Mouse (Mus musculus) midbrain, postnatal 0 days (tissue): ENCODE measurements at regions not wholly inside any gene's neighbourhood (a gene's known extent, or its start where the extent isn't known, plus 50 kb on each side); places are given as distances from the start of the nearest gene placed in this dataset.

Experiments used
- ATAC-seq: fragments of 200-750 bp; cut with Nextera tagmentation; 2 replicates; pipeline ENCODE4 v1.8.0; 2017; ENCODE audit warnings: moderate number of reproducible peaks, mild to moderate bottlenecking, moderate TSS enrichment, moderate library complexity; ENCODE audit not compliant: low FRiP score
- DNase-seq: peaks from one replicate; pipeline ENCODE4 v3.0.0-alpha.2; 2015; ENCODE audit warnings: low spot score
- H3K27ac ChIP-seq: fragments of 300-500 bp; sonication (generic); 2 replicates; pipeline ENCODE4 v1.5.1; 2014; ENCODE audit warnings: low read depth, mild to moderate bottlenecking, low read length, mixed read lengths
- H3K27me3 ChIP-seq: fragments of 300-500 bp; sonication (generic); 2 replicates; pipeline ENCODE4 v1.6.1; 2014; ENCODE audit warnings: low read length, control low read depth, mixed read lengths; ENCODE audit not compliant: insufficient read depth
- H3K36me3 ChIP-seq: fragments of 300-500 bp; sonication (generic); 2 replicates; pipeline ENCODE4 v1.6.1; 2014; ENCODE audit warnings: low read length, control low read depth, mixed read lengths; ENCODE audit not compliant: insufficient read depth
- H3K4me1 ChIP-seq: fragments of 300-500 bp; sonication (generic); 2 replicates; pipeline ENCODE4 v1.6.1; 2014; ENCODE audit warnings: mild to moderate bottlenecking, control low read depth, antibody characterized with exemption, low read length, mixed read lengths; ENCODE audit not compliant: insufficient read depth
- H3K4me2 ChIP-seq: fragments of 300-500 bp; sonication (generic); 2 replicates; pipeline ENCODE4 v1.6.1; 2014; ENCODE audit warnings: low read depth, mild to moderate bottlenecking, low read length, mixed read lengths; ENCODE audit not compliant: poor library complexity, severe bottlenecking
- H3K4me3 ChIP-seq: fragments of 300-500 bp; sonication (generic); 2 replicates; pipeline ENCODE4 v1.5.1; 2014; ENCODE audit warnings: low read depth, mild to moderate bottlenecking, low read length, moderate library complexity
- H3K9ac ChIP-seq: fragments of 300-500 bp; sonication (generic); replicated peaks from 2 replicates; pipeline ENCODE4 v1.6.1; 2014; ENCODE audit warnings: mild to moderate bottlenecking, low read length, moderate library complexity, mixed read lengths; ENCODE audit not compliant: poor library complexity, severe bottlenecking
- H3K9me3 ChIP-seq: fragments of 300-500 bp; sonication (generic); 2 replicates; pipeline ENCODE4 v1.6.1; 2016; ENCODE audit warnings: low read length, control low read depth
- CTCF ChIP-seq: IDR thresholded peaks from 2 replicates; pipeline ENCODE4 v1.5.1; 2016; ENCODE audit warnings: antibody characterized with exemption, mild to moderate bottlenecking
- WGBS: fragments of 180-500 bp; shearing (Covaris S2); extraction: QIAGEN DNeasy Blood & Tissue Kit; methylation state at CpG from one replicate; pipeline ENCODE4 v1.1.7; 2014; 5-methylcytosine and 5-hydroxymethylcytosine counted together

GRCm38 (mm10) chr1:90374517-90374916 lies 170.7 kb downstream of the Ackr3 start:
- H3K27ac ChIP-seq = no peak overlapping the region
- no peak overlapping the region for H3K4me2 ChIP-seq
- WGBS = 54% methylated on average over 12 of the region's 12 CpGs
- H3K27me3 ChIP-seq = no peaks in the 10 kb centered on the region
- DNase-seq (peak; percentile 22), ATAC-seq (no peak; the same call in 1 of the 2 replicates)
- H3K9ac ChIP-seq = no peak overlapping the region
- H3K4me3 ChIP-seq = no peak overlapping the region
- TF ChIP-seq CTCF = no peak
- H3K36me3 ChIP-seq = no peaks in the 10 kb centered on the region
- H3K4me1 ChIP-seq = no peaks in the 10 kb centered on the region; the same call in 1 of the 2 replicates
- H3K9me3 ChIP-seq = no peaks in the 10 kb centered on the region

GRCm38 (mm10) chr1:90380034-90380705 lies 176.4 kb downstream of the Ackr3 start:
- no peak overlapping the region for H3K27ac ChIP-seq

GRCm38 (mm10) chr1:90382941-90383470 lies 179.2 kb downstream of the Ackr3 start:
- 83% methylated on average over 11 of the region's 11 CpGs for WGBS
- H3K4me2 ChIP-seq = no peak overlapping the region
- ATAC-seq = no peak

More at GRCm38 (mm10) chr1:90380034-90380705, 176.4 kb downstream of the Ackr3 start:
- no peak for ATAC-seq
- no peaks in the 10 kb centered on the region for H3K27me3 ChIP-seq
- TF ChIP-seq CTCF = no peak
- H3K4me1 ChIP-seq = no peaks in the 10 kb centered on the region
- H3K4me2 ChIP-seq = no peak overlapping the region
- H3K9me3 ChIP-seq = no peaks in the 10 kb centered on the region
- WGBS = 86% methylated on average over 9 of the region's 9 CpGs
- H3K4me3 ChIP-seq = no peak overlapping the region
- no peaks in the 10 kb centered on the region for H3K36me3 ChIP-seq
- H3K9ac ChIP-seq = no peak overlapping the region
- no peak for DNase-seq

GRCm38 (mm10) chr1:90385024-90385423 lies 181.2 kb downstream of the Ackr3 start:
- Histone ChIP-seq H3K9ac (no peak overlapping the region), H3K27ac (no peak overlapping the region), H3K9me3 (no peaks in the 10 kb centered on the region), H3K27me3 (no peaks in the 10 kb centered on the region), H3K4me3 (no peak overlapping the region), H3K4me1 (no peaks in the 10 kb centered on the region), H3K36me3 (no peaks in the 10 kb centered on the region), H3K4me2 (no peak overlapping the region)
- DNase-seq (no peak), ATAC-seq (no peak)
- 87% methylated on average over 4 of the region's 4 CpGs for WGBS
- no peak for TF ChIP-seq CTCF

More at GRCm38 (mm10) chr1:90382941-90383470, 179.2 kb downstream of the Ackr3 start:
- TF ChIP-seq CTCF = no peak
- no peaks in the 10 kb centered on the region for H3K36me3 ChIP-seq
- no peaks in the 10 kb centered on the region for H3K4me1 ChIP-seq
- no peak overlapping the region for H3K9ac ChIP-seq
- no peaks in the 10 kb centered on the region for H3K9me3 ChIP-seq
- no peaks in the 10 kb centered on the region for H3K27me3 ChIP-seq
- no peak for DNase-seq
- no peak overlapping the region for H3K4me3 ChIP-seq
- no peak overlapping the region for H3K27ac ChIP-seq

GRCm38 (mm10) chr1:90386792-90387191 lies 183.0 kb downstream of the Ackr3 start:
- DNase-seq = no peak
- Histone ChIP-seq H3K27ac (no peak overlapping the region), H3K9ac (no peak overlapping the region), H3K36me3 (no peaks in the 10 kb centered on the region), H3K27me3 (no peaks in the 10 kb centered on the region), H3K4me1 (no peaks in the 10 kb centered on the region), H3K4me3 (no peak overlapping the region), H3K4me2 (no peak overlapping the region), H3K9me3 (no peaks in the 10 kb centered on the region)
- ATAC-seq = no peak
- no peak for TF ChIP-seq CTCF
- 88% methylated on average over 7 of the region's 7 CpGs for WGBS

GRCm38 (mm10) chr1:90390422-90390821 lies 186.6 kb downstream of the Ackr3 start:
- no peak overlapping the region for H3K9ac ChIP-seq
- TF ChIP-seq CTCF = no peak
- no peak overlapping the region for H3K4me2 ChIP-seq
- no peak for DNase-seq
- H3K9me3 ChIP-seq = no peaks in the 10 kb centered on the region
- no peaks in the 10 kb centered on the region for H3K4me1 ChIP-seq
- 70% methylated on average over 7 of the region's 7 CpGs for WGBS
- no peak for ATAC-seq
- no peaks in the 10 kb centered on the region for H3K36me3 ChIP-seq
- H3K4me3 ChIP-seq = no peak overlapping the region
- no peaks in the 10 kb centered on the region for H3K27me3 ChIP-seq
- no peak overlapping the region for H3K27ac ChIP-seq
